In the genomic region with DNA sequence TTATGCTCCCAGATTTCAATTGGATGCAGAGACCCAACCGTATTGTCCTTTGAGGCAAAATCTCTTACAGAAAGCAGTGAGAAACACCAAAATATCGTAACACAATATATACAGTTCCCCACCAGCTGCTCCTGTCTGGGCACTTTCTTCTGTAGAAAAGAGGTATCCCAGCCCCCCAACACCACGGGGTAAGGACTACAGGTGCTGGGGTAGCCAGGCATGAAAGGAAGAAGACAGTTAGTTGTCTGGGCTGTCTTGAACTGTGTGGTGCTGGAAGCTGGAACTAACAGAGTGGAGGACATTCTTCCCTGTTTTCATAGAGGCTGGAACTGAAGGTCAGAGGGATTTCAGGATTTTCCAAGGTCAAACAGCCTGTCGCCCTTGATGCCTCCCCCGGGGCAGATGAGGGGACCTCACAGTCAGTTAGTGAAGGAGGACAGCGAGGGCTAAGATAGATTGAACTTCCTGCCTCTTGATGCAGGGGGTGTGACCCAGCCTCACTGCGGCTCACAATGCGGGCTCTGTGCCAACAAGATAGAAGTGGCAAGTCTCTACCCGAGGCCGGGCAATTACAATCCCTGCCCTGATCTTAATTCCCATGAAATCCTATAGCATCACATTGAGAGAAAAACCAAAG, we compare ENCODE assay signal across 8 mouse cellular contexts.
A peak's percentile ranks its signal among the peaks of the same experiment; 100 is the strongest.
DNase-seq lines count a peak whose midpoint lies in the region; ATAC-seq lines count a peak whose summit lies in the region.

No protein-coding gene starts in this region.

- H3K4me2 ChIP-seq in embryonic facial prominence, embryonic 13.5 days = no peak overlapping the region
- H3K4me2 ChIP-seq in intestine, embryonic 14.5 days (ENCODE audit: low read length) = no peak overlapping the region

- peaks cover 25% of the 10 kb centered on the region for H3K4me1 ChIP-seq in embryonic facial prominence, embryonic 13.5 days
- peaks cover 12% of the 10 kb centered on the region for H3K4me1 ChIP-seq in intestine, embryonic 14.5 days (replicated peaks; ENCODE audit: control insufficient read depth, insufficient read depth, low read length)

- WGBS in embryonic facial prominence, embryonic 13.5 days = 39% methylated on average over 10 of the region's 10 CpGs
- 51% methylated on average over 10 of the region's 10 CpGs for WGBS in intestine, embryonic 14.5 days

- H3K4me3 ChIP-seq in embryonic facial prominence, embryonic 13.5 days = no peak overlapping the region; the same call in 1 of the 2 replicates
- no peak overlapping the region for H3K4me3 ChIP-seq in intestine, embryonic 14.5 days (ENCODE audit: low read depth, low read length)

- DNase-seq in cerebellum, adult 11-12 months = peak; percentile 67
- DNase-seq in cerebellum, adult 8-10 months = no peak
- DNase-seq in 416B (ENCODE audit: low read depth) = peak; percentile 81
- no peak for DNase-seq in intestine, embryonic 14.5 days (ENCODE audit: low spot score)
- peak; percentile 66 to 75 for DNase-seq in thymus, postnatal 36 days
- DNase-seq in gastrocnemius, postnatal 25 days = no peak

- peak overlapping the region; percentile 62 for H3K27ac ChIP-seq in embryonic facial prominence, embryonic 13.5 days
- H3K27ac ChIP-seq in intestine, embryonic 14.5 days (ENCODE audit: low read depth) = peak overlapping the region; percentile 44; the same call in 1 of the 2 replicates

- H3K9me3 ChIP-seq in embryonic facial prominence, embryonic 13.5 days = no peaks in the 10 kb centered on the region
- H3K9me3 ChIP-seq in intestine, embryonic 14.5 days (ENCODE audit: control insufficient read depth, low read length) = no peaks in the 10 kb centered on the region

- H3K27me3 ChIP-seq in embryonic facial prominence, embryonic 13.5 days = no peaks in the 10 kb centered on the region
- H3K27me3 ChIP-seq in intestine, embryonic 14.5 days (replicated peaks; ENCODE audit: control insufficient read depth, insufficient read depth, low read length) = no peaks in the 10 kb centered on the region

- H3K36me3 ChIP-seq in embryonic facial prominence, embryonic 13.5 days = no peaks in the 10 kb centered on the region
- no peaks in the 10 kb centered on the region for H3K36me3 ChIP-seq in intestine, embryonic 14.5 days (ENCODE audit: control insufficient read depth, insufficient read depth, low read length)

- 0 out of 2 replicates have a peak, but pooled peaks have one; percentile 52 for ATAC-seq in embryonic facial prominence, embryonic 13.5 days (ENCODE audit: insufficient number of reproducible peaks, insufficient read depth, low FRiP score, low TSS enrichment, low read depth)
- peak; percentile 59; the same call in 1 of the 2 replicates for ATAC-seq in intestine, embryonic 14.5 days (replicated peaks; ENCODE audit: low FRiP score, low TSS enrichment, low read depth)
- ATAC-seq in megakaryocyte progenitor cell, adult 5-6 weeks (replicated peaks; ENCODE audit: poor library complexity) = peak; percentile 79

- no peak overlapping the region for H3K9ac ChIP-seq in embryonic facial prominence, embryonic 13.5 days
- no peak overlapping the region for H3K9ac ChIP-seq in intestine, embryonic 14.5 days (ENCODE audit: low read length)

Comparison
In these comparisons a context has a peak if more than half of its experiments do, and no peak if none do; other contexts are left out.
1. DNase-seq: peak in cerebellum, adult 11-12 months (single experiment), 416B (single experiment) and thymus, postnatal 36 days (2 of 2); none in cerebellum, adult 8-10 months (single experiment), intestine, embryonic 14.5 days (single experiment) and gastrocnemius, postnatal 25 days (single experiment).
2. Peak in every context shown above with its lines, with median percentiles within 50 percentile points of each other: ATAC-seq.